Mouse (Mus musculus) testis, adult 2 months (tissue): Measurements from ENCODE around the gene Oip5. TPM values are rescaled to one million over a fixed set of nuclear protein-coding genes. Genes with fewer than 3 reads are reported as not detected.
A peak's percentile ranks its signal among the peaks of the same experiment; 100 is the strongest.
"Not testable (repeated sequence)": the region's sequence is repeated elsewhere in the genome, so short reads cannot be mapped to it uniquely, and the experiment has no call there.

Experiments used
- H3K27ac ChIP-seq: fragments of 200-500 bp; 2 replicates; pipeline ENCODE4 v1.5.1; 2012; ENCODE audit warnings: low read depth, low read length; ENCODE audit not compliant: control insufficient read depth, insufficient read depth
- H3K27me3 ChIP-seq: fragments of 200-500 bp; 2 replicates; pipeline ENCODE4 v1.6.1; 2012; ENCODE audit warnings: mild to moderate bottlenecking, low read length, moderate library complexity; ENCODE audit not compliant: control insufficient read depth, insufficient read depth
- H3K36me3 ChIP-seq: fragments of 200-500 bp; 2 replicates; pipeline ENCODE4 v1.6.1; 2012; ENCODE audit warnings: mild to moderate bottlenecking, low read length; ENCODE audit not compliant: control insufficient read depth, insufficient read depth
- H3K4me1 ChIP-seq: fragments of 200-500 bp; 2 replicates; pipeline ENCODE4 v1.6.1; 2012; ENCODE audit warnings: low read length; ENCODE audit not compliant: control insufficient read depth, insufficient read depth
- H3K4me3 ChIP-seq: fragments of 200-500 bp; 2 replicates; pipeline ENCODE4 v1.5.1; 2012; ENCODE audit warnings: low read depth, mild to moderate bottlenecking, low read length, moderate library complexity, mixed read lengths; ENCODE audit not compliant: control insufficient read depth
- CTCF ChIP-seq: fragments of 200-500 bp; IDR thresholded peaks from 2 replicates; pipeline ENCODE4 v1.5.1; 2012; ENCODE audit warnings: low read depth, mild to moderate bottlenecking, inconsistent platforms, low read length, moderate library complexity; ENCODE audit not compliant: control insufficient read depth, insufficient read depth, insufficient replicate concordance
- POLR2A ChIP-seq: fragments of 200-500 bp; IDR thresholded peaks from 2 replicates; pipeline ENCODE4 v1.6.1; 2012; ENCODE audit warnings: low read depth, mild to moderate bottlenecking, inconsistent platforms, low read length, moderate library complexity; ENCODE audit not compliant: control insufficient read depth
- polyA plus RNA-seq: library from polyadenylated mRNA; depleted of rRNA; stranded (reverse); fragments of >200 nt; gene quantifications from 2 replicates; pipeline ENCODE4 v1.2.3, GENCODE M21; 2012

The Oip5 gene
- polyA plus RNA-seq, 1 experiment: 11.4 TPM

GRCm38 (mm10) chr2:119621302-119621701 is 3.0 kb upstream of the Oip5 start:
- Histone ChIP-seq H3K27me3 (no peaks in the 10 kb centered on the region), H3K27ac (no peak overlapping the region), H3K36me3 (no peaks in the 10 kb centered on the region), H3K4me1 (no peaks in the 10 kb centered on the region), H3K4me3 (no peak overlapping the region)
- no peak for TF ChIP-seq POLR2A
- no peak for TF ChIP-seq CTCF

DNA sequence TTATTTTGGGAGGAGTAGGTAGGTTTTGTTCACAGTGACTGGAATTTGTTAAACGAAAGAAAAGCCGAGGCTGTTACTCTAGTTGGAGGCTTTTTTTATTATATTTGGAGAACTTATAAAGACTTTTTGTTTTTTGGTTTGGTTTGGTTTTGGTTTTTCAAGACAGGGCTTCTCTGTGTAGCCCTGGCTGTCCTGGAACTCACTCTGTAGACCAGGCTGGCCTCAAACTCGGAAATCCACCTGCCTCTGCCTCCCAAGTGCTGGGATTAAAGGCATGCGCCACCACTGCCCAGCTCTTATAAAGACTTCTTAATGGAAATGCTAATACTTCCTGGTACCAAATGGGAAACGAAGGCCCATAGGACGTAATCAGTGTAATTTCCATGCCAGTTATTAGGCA is 733 bp upstream of the Oip5 start:
- Histone ChIP-seq H3K27ac (peak overlapping the region; percentile 79; the same call in 1 of the 2 replicates), H3K4me3 (peak overlapping the region; percentile 89)
- H3K27me3 ChIP-seq, H3K4me1 ChIP-seq, H3K36me3 ChIP-seq: not testable (repeated sequence)

DNA sequence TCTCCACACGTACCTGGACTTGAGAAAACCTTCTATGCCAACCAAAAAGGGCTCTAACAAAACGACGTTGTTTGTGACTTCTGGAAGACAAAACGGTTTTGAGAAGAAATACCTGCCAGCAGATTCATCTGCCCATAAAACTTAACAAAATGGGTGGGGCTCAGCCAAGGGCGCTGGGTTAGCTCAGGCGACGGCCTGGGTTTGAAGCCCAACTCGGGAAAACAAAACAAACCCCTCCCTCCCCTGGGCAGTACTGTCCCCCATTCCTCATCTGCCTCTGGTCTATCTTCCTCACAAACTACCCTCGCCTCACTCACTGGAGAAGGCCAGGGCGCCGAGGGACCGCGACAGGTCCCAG is 449 bp downstream of the Oip5 start:
- H3K27me3 ChIP-seq: no peaks in the 10 kb centered on the region
- H3K27ac ChIP-seq: peak overlapping the region; percentile 63
- H3K4me3 ChIP-seq: peak overlapping the region; percentile 89
- H3K36me3 ChIP-seq: no peaks in the 10 kb centered on the region; the same call in 1 of the 2 replicates
- TF ChIP-seq CTCF (no peak), POLR2A (no peak)
- no peaks in the 10 kb centered on the region for H3K4me1 ChIP-seq

DNA sequence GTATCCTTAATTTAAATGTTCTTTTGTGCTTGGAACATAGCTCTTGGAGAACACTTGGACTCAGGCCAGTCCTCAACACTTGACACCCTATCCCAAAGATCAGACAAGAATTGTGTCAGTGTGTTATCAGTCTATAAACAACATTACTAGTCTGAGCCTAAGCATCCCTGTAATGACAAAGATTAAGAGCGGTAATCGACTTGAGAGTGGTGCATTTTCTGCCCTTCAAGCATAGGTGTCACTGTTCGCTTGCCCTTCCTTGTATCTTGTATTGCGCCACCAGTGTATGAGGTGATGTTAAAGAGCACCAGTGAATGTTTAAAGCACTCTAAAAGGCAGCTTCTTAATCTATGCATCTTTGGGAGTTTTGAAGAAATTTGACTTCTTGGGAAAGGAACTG is 11.2 kb downstream of the Oip5 start:
- H3K36me3 ChIP-seq: peaks cover 1% of the 10 kb centered on the region; the same call in 1 of the 2 replicates
- no peak overlapping the region for H3K4me3 ChIP-seq
- no peak for TF ChIP-seq CTCF
- no peak for TF ChIP-seq POLR2A
- H3K4me1 ChIP-seq: no peaks in the 10 kb centered on the region
- no peaks in the 10 kb centered on the region for H3K27me3 ChIP-seq
- no peak overlapping the region for H3K27ac ChIP-seq

DNA sequence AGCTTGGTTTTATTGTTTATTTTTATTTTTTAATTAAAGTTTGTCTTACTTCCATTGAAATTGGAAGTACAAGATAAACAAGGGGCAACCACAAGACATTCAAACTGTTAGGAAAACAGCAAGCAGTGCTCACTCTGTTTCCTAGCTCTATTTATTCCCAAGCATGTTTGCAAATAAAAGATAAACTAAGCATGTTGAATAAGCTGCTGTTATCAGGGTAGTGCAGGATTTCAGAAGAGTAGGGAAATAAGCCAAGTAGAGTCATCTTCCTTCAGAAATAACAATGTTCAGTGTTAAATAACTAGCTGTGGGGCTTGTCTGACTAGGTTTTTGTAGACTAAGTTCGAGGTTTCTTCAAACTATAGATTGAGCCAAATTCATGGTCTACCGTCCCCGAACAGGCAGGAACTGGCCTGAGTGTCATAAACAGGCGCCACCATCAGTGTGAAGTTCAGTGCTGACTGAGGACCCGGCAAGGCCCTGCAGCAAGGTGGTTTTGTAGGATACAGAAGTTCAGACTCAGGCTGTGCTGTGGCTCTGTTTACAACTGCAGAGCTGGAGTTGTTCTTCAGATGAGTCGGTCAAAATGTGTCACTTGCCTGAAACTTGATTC is 12.8 kb downstream of the Oip5 start:
- Histone ChIP-seq H3K4me3 (no peak overlapping the region), H3K36me3 (peaks cover 1% of the 10 kb centered on the region; the same call in 1 of the 2 replicates)

DNA sequence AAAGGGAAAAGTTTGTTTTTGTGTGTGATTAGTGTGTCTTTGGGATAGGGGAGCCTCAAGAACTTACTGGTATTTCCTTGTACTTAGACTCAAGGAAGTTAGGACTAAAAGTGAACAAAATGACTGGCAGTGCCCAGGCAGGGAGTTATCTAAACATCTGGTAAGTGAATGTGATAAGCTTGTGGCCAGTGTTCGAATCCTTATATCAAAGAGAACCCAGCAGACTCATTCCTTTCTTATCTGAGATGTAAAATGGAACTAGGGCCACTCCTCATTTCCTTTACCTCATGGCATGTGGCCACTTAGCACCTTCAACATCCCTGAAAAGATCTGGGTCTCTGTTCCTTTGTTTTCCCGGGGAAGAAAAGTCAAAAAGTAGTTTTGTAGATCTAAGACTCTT is 14.4 kb downstream of the Oip5 start:
- Histone ChIP-seq H3K4me1 (no peaks in the 10 kb centered on the region), H3K4me3 (no peak overlapping the region), H3K27me3 (no peaks in the 10 kb centered on the region), H3K36me3 (peaks cover 1% of the 10 kb centered on the region; the same call in 1 of the 2 replicates), H3K27ac (no peak overlapping the region)
- TF ChIP-seq POLR2A: no peak
- no peak for TF ChIP-seq CTCF

More for the DNA sequence above, 12.8 kb downstream of the Oip5 start:
- H3K27me3 ChIP-seq: no peaks in the 10 kb centered on the region
- TF ChIP-seq POLR2A: no peak
- TF ChIP-seq CTCF: no peak
- H3K4me1 ChIP-seq: no peaks in the 10 kb centered on the region
- no peak overlapping the region for H3K27ac ChIP-seq

GRCm38 (mm10) chr2:119602488-119602887 is 15.8 kb downstream of the Oip5 start:
- H3K27ac ChIP-seq: no peak overlapping the region
- no peak for TF ChIP-seq POLR2A
- no peak for TF ChIP-seq CTCF
- H3K4me1 ChIP-seq: no peaks in the 10 kb centered on the region
- no peaks in the 10 kb centered on the region for H3K27me3 ChIP-seq
- H3K36me3 ChIP-seq: peaks cover 4% of the 10 kb centered on the region; the same call in 1 of the 2 replicates
- no peak overlapping the region for H3K4me3 ChIP-seq

- not testable (repeated sequence) for H3K36me3 ChIP-seq
Observed at GRCm38 (mm10) chr2:119601575-119601974, 16.7 kb downstream of the Oip5 start.

More at GRCm38 (mm10) chr2:119601575-119601974, 16.7 kb downstream of the Oip5 start:
- H3K27ac ChIP-seq, H3K27me3 ChIP-seq, H3K4me1 ChIP-seq, H3K4me3 ChIP-seq: not testable (repeated sequence)
